Mouse (Mus musculus) kidney, adult 2 months (tissue): ENCODE data around the gene Borcs7.

Source experiments
- CTCF ChIP-seq: fragments of 200-500 bp; conservative IDR thresholded peaks from 2 replicates; pipeline ENCODE4 v1.5.1; 2011; ENCODE audit warnings: low read depth, mild to moderate bottlenecking, control low read depth, low read length, moderate library complexity, mixed read lengths; ENCODE audit not compliant: insufficient read depth, insufficient read length
- POLR2A ChIP-seq: fragments of 200-500 bp; IDR thresholded peaks from one replicate; pipeline ENCODE4 v1.6.1; 2011; ENCODE audit warnings: low read depth, low read length, control low read depth

DNA sequence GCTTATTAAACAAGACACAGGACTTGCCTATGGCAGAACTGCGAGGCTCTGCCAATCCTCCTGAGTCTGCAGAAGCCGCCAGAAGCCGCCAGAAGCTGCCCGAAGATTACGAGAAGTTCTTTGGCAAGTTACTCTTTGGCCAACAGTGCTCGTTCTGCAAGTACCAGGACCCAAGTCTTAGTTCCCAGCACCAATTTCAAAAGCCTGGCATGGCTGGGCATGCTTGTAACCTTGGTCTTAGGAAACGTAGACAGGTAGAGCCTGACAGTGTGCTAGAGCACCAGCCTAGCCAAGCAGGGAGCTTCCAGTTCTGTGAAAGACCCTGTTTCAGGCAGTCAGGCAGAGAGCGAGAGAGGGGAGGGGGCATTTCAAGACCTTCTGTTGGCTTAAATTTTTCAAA lies 6.8 kb downstream of the Borcs7 start:
- TF ChIP-seq CTCF (no peak), POLR2A (no peak)
